Mouse (Mus musculus) MEL (cell line): ENCODE data around the gene Olfr550.

Source experiments
- CHD2 ChIP-seq: IDR thresholded peaks from 2 replicates; pipeline ENCODE4 v1.6.1; 2011; ENCODE audit warnings: low read length, improper control_type of control experiment
- CTCF ChIP-seq, 3 experiments: IDR thresholded peaks in 2 of 3; conservative IDR thresholded peaks in 1 of 3; 2 replicates each; pipeline ENCODE4 v1.5.1; 2011 to 2012; ENCODE audit warnings: low read length in 3 of 3, low read depth in 2 of 3, mild to moderate bottlenecking in 2 of 3, improper control_type of control experiment in 1 of 3, inconsistent platforms in 1 of 3, mixed read lengths in 1 of 3, moderate library complexity in 1 of 3; ENCODE audit not compliant: control insufficient read depth in 1 of 3, insufficient read depth in 1 of 3, poor library complexity in 1 of 3, severe bottlenecking in 1 of 3
- SIN3A ChIP-seq: IDR thresholded peaks from 2 replicates; pipeline ENCODE4 v1.6.1; 2012; ENCODE audit warnings: low read length, improper control_type of control experiment, inconsistent platforms
- TCF12 ChIP-seq: IDR thresholded peaks from 2 replicates; pipeline ENCODE4 v1.6.1; 2014; ENCODE audit warnings: low read depth, mild to moderate bottlenecking, inconsistent platforms, low read length, improper control_type of control experiment, moderate library complexity

DNA sequence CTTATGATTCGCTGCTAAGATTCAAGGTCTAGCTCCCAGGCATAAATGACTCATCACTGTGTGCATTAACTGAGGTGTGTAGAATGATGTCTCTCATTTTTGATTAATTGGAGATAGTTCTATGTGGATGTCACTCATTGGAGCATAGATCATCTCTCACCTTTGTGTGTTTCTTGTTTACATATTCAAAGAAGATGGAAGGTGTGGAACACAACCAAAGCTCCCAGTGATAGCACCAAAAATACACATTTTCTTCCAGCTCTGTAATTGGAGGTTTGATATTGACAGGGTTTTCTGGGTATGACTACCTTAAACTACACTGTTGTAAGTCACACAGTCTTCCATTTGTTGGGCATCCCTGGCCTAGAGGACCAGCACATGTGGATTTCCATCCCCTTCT lies 36.8 kb upstream of the Olfr550 start, which contains the start of gene Olfr547:
- TF ChIP-seq CHD2 (no peak), TCF12 (no peak), SIN3A (no peak), CTCF (IDR thresholded peaks at IDR 0.05 in 2 of 3, conservative IDR thresholded peaks at IDR 0.05 in 1 of 3; ENCODE audit: control insufficient read depth in 1 of 3, insufficient read depth in 1 of 3, low read depth in 2 of 3, low read length in 3 of 3, poor library complexity in 1 of 3, severe bottlenecking in 1 of 3) (no peak)
